Mouse (Mus musculus) subcutaneous adipose tissue, adult 2 months (tissue): ENCODE data around the gene Meis3. TPM values are rescaled to one million over a fixed set of nuclear protein-coding genes. Genes with fewer than 3 reads are reported as not detected.

Experiments used
- polyA plus RNA-seq: library from polyadenylated mRNA; depleted of rRNA; stranded (reverse); fragments of >200 nt; gene quantifications from 2 replicates; pipeline ENCODE4 v1.2.3, GENCODE M21; 2012; ENCODE audit warnings: low replicate concordance; rRNA removed

The Meis3 gene
- polyA plus RNA-seq: 23.5 and 68.3 TPM in 2 replicates

GRCm38 (mm10) chr7:16174597-16175541 is at the start of gene Meis3:
Gene Meis3, plus strand, starts transcription at chr7:16175090.

GRCm38 (mm10) chr7:16129421-16129845 is 45.5 kb upstream of the Meis3 start, which contains the start of gene Slc8a2:
Gene Slc8a2, plus strand, starts transcription at chr7:16129826.

DNA sequence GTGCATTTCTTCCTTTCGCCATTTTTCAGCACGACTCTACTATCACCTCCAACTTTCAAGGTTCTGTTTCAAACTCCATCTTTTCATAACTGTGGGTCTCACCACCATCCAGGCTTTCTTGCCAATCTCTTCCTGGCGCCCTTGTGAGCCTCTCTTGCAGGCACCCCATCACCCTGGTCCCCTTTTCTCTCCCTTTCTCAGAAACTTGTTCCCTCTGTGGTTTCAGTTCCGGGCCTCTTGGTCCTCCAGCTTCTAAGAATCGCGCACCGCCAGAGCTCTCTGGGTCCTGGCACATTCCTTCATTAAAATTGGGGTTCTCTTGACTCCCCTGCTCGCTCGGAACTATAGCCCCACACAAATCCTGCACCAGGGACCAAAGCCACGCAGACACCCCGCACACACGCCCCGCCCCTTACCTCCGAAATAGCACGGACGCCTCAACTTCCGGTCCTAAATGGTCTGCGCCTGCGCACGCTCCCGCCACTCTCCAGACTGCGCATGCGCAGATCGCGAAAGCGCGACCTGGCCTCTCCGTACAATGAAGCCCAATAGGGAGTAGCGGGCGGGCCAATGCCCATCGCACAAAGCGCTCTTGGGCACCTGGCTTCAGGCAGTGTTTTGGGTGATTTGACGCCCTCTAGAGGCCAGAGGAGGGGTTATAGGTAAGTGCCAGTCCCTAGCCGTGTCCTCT is 46.8 kb downstream of the Meis3 start, which contains the start of gene Dhx34:
TSS of gene Dhx34 (minus strand) at position 456 of the 691 bp plus-strand sequence.

Other genes with a start within 250 kb of the Meis3 start
- gene Nop53, start 229.0 kb upstream of the Meis3 start, polyA plus RNA-seq: 85.8 and 136 TPM in 2 replicates
- 242 and 668 TPM in 2 replicates for gene Ehd2, start 207.5 kb upstream of the Meis3 start, polyA plus RNA-seq
- gene Bicra, start 127.2 kb upstream of the Meis3 start, polyA plus RNA-seq: 7.2 and 10.4 TPM in 2 replicates
- not detected in 2 replicates for gene Zfp541, start 113.3 kb upstream of the Meis3 start, polyA plus RNA-seq
- 224 and 283 TPM in 2 replicates for gene Napa, start 76.6 kb upstream of the Meis3 start, polyA plus RNA-seq
- 39.1 and 45.8 TPM in 2 replicates for gene Kptn, start 55.2 kb upstream of the Meis3 start, polyA plus RNA-seq
- 0.40 and 9.1 TPM in 2 replicates for gene Slc8a2, start 45.3 kb upstream of the Meis3 start, polyA plus RNA-seq
- gene Dhx34, start 46.9 kb downstream of the Meis3 start, polyA plus RNA-seq: 23.2 and 25.9 TPM in 2 replicates
- gene C5ar2, start 69.1 kb downstream of the Meis3 start, polyA plus RNA-seq: 1.4 and 1.7 TPM in 2 replicates
- 29.1 and 29.9 TPM in 2 replicates for gene C5ar1, start 84.5 kb downstream of the Meis3 start, polyA plus RNA-seq
- 18.8 and 39.6 TPM in 2 replicates for gene Inafm1, start 98.5 kb downstream of the Meis3 start, polyA plus RNA-seq
- 28.3 and 41.4 TPM in 2 replicates for gene Ccdc9, start 111.7 kb downstream of the Meis3 start, polyA plus RNA-seq
- 20.8 and 21.7 TPM in 2 replicates for gene Bbc3, start 133.3 kb downstream of the Meis3 start, polyA plus RNA-seq
- 37.8 and 51.4 TPM in 2 replicates for gene Sae1, start 212.7 kb downstream of the Meis3 start, polyA plus RNA-seq
- gene Zc3h4, start 225.8 kb downstream of the Meis3 start, polyA plus RNA-seq: 25.7 and 45.3 TPM in 2 replicates